Mouse (Mus musculus) kidney, postnatal 10 days (tissue): ENCODE measurements at regions not wholly inside any gene's neighbourhood (a gene's known extent, or its start where the extent isn't known, plus 50 kb on each side); places are given as distances from the start of the nearest gene placed in this dataset.

Experiments used
- DNase-seq: peaks from one replicate; pipeline ENCODE4 v3.0.0; 2021; ENCODE audit warnings: mixed read lengths

DNA sequence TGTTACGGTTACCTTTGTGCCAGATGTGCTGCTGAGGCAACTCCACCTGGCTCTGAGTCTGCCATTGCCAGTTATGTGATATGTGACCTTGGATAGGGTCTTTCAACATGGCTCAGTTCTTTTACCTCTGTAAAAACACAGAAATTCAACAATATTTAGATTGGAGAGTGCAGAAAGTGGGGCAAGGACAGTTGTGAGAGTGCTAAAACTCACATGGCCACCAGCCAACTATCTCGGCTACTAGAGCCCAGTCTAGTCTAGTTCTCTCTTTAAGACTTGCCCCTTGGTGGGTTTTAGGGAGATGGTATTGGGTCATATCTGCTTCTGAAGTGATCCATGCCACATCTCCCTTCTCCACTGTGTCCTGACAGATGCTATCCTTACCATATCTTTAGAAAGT is 233.0 kb downstream of the Phf14 start:
- DNase-seq, result no peak

- DNase-seq, result no peak
Measured at GRCm38 (mm10) chr6:12145216-12145615, 237.6 kb downstream of the Phf14 start.

DNA sequence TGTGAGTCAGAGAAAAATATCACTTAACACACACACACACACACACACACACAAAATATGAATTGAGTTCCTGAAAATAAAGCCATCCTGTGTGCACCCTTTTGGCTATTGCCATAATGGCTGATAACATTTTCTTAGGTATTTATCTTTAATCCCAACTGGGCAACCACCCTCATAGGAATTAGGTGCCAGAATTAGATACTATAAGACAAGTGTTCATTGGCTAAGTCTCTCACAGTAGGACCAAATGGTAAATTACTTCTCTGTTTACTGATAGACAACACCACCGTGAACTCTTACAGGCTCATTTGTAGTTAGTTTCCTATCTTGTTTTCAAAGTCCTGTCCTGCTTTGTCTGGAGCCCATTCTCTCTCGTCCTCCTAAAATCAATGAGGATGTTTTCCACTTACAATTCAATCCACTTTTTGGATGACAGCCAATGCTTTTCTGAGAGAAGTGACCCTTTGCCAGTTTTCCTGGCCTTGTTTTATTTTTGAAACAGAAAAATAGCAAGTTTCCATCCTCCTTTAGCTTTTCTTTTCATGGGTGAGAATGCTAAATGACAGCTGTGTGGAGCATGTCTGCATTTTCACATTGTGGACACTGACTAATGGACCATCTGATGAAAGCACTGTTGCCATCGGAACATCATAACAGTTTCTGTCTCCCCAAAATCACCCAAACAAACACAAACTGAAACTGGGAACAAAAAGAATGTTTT is 243.2 kb downstream of the Phf14 start:
- no peak for DNase-seq

- DNase-seq, result no peak
Measured at GRCm38 (mm10) chr6:12163971-12164370, 256.4 kb downstream of the Phf14 start.

- DNase-seq, result no peak
Measured at GRCm38 (mm10) chr6:12168533-12168932, 260.9 kb downstream of the Phf14 start.

GRCm38 (mm10) chr6:12169431-12169830 is 261.8 kb downstream of the Phf14 start:
- no peak for DNase-seq

DNA sequence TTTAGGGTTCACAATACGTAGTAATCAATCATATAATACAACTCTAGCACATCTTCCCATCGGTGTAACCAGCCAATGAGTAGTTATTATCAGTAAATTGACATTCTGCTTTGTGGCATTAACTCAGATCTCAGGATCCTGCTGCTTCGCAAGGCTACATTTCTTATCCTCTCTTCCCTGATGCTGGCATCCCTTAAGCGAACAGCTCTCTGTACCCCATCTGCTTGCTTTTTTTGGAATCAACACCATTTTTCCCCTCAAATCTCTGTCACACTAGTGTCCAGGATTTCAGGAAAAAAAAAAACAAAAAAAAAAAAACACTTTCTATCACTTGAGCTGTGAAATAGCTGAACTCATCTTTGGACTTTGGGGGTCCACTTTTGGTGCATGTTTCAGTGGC is 263.1 kb downstream of the Phf14 start:
- no peak for DNase-seq

GRCm38 (mm10) chr6:12171189-12171588 is 263.6 kb downstream of the Phf14 start:
- no peak for DNase-seq

DNA sequence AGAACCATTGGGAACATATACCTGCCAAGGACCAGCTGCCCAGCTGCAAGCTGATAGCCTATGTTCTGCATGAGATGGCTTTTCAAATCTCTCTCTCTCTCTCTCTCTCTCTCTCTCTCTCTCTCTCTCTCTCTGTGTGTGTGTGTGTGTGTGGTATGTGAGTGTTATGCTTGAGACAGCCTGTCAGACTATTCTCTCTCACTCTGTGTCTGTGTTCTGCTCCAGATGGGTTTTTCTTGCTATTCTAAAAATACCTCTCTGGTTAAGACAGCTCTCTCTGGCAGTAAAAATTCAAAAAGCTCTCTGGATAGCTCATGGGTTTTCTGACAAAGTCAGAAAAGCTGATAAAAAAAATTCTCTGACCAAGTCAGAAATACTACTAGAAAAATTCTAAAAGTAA is 270.4 kb downstream of the Phf14 start:
- DNase-seq, result no peak

DNA sequence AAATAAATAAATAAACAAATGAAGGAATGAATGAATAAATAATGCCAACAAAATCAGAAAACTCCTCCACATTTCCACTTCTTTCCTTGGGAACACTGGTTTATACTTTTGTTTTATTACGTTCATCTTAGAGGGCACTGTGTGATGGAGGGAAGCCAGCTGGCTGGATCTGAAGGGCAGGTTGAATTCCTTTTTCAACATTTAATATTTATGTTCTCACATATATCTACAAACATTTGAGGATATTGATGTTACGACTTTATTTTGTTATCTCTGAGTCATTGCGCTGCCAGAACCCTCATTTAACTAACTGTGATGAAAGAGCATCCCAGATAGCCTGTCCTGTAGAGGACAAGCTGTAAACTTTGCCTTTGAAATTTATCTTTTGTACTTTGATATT is 273.3 kb downstream of the Phf14 start:
- DNase-seq, result no peak

- no peak for DNase-seq
Measured at GRCm38 (mm10) chr6:12210190-12210589, 302.6 kb downstream of the Phf14 start.

GRCm38 (mm10) chr6:12214526-12215177 is 307.0 kb downstream of the Phf14 start:
- DNase-seq, result no peak

- no peak for DNase-seq
Measured at GRCm38 (mm10) chr6:12215178-12215553, 307.6 kb downstream of the Phf14 start.

DNA sequence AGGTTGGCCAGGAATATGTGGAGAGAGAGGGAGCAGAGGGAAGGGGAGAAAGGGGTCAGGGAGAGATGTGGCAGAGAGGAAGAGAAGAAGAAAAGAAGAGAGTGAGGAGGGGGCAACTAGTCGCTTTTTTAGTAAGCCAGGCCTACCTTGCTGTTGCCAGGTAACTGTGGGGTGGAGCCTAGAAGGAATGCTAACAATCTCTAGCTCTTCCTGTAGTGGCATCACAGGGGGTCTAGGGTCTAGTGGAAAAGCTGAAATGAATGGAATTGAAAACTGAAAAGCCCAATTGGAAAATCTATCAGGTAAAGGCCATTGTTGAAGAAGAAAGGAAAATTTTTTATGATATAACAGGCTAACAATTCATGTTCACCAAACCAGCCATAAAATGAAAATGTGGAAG is 336.5 kb downstream of the Phf14 start:
- no peak for DNase-seq

GRCm38 (mm10) chr6:12247975-12248374 is 340.4 kb downstream of the Phf14 start:
- DNase-seq, result no peak

- no peak for DNase-seq
Measured at GRCm38 (mm10) chr6:12248599-12248998, 341.0 kb downstream of the Phf14 start.

DNA sequence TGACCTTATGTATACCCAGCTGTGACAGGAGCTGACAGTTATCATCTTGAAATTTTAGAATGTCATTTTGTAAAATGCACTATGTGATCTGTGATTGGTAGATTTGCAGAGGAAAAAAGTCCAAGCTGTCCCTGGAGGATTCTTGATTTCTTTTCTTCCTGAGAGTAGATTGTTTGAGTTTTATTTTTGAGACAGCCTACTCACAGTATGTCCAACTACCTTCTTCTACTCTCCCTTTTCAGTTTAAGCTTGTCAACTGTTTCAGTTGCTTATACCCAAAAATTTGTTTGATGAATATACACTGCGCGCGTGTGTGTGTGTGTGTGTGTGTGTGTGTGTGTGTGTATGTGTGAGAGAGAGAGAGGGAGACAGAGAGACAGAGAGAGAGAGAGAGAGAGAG is 346.9 kb downstream of the Phf14 start:
- no peak for DNase-seq

GRCm38 (mm10) chr6:12255434-12255833 is 347.8 kb downstream of the Phf14 start:
- no peak for DNase-seq

DNA sequence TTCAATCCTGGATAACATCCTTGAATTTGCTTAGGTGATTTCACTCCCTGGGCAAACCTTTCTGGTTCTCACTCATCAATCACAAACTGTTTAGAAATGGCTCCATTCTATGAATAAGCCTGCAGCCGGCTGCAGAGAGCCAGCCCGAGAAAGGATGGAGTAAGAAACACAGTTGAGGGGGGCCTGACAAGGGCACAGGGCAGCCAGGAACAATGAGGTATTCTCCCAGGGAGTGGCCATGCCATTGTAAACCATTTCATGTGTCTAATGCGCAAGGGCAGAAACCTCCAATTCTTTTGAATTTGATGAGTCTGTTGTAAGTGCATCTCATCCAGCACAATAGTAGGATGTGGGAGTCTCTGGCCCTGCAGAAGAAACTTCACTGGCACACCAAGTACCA is 350.7 kb downstream of the Phf14 start:
- no peak for DNase-seq

GRCm38 (mm10) chr6:12258940-12259481 is 351.4 kb downstream of the Phf14 start:
- no peak for DNase-seq

DNA sequence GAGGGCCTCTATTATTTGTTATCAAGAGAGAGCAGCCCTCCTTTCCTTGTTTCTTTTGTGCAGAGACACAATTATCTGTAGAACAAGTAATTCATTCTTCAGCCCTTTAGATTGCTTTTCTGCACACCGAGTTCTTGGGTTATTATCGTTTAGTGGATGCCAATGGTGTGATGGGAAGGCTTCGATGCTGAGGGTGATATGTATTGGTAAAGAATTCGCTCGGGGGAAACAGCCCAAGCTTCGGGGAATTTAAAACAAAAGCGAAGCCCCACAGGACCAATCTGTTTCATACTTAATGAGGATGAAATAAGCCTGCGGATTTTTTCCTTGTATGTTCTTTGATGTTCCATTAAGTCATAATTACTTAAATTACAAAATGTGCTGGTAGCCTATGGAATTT is 352.0 kb downstream of the Phf14 start:
- DNase-seq, result no peak

DNA sequence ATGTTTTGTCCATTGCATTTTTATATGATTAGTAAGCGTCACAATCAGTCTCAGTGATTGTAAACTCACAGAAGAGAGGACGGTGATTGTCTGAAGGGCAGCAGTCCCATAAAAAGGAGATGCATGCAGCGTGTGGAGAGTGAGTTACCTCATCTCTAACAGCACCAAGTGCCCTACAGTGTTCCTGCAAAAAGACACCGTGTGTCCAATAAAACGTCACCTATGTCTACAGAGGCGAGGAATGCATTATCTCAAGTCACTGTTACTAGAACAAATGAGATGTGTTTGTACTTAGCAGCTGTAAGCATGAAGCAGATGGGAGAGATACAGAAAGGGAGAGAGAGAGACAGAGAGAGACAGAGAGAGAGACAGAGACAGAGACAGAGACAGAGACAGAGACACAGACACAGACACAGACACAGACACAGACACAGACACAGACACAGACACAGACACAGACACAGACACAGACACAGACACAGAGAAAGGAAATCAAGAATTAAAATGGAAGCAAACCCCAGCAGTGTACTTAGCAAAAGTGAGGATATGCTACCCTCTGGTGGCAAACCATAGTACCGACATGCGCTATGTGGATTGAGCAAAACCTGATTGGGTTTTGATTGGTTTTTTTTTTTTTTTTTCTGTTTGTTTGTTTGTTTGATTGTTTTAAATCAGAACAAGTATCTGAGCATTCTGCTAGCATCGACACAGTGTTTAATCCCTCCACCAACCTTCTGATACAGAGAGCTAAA is 352.9 kb downstream of the Phf14 start:
- DNase-seq, result peak; percentile 61
